Mouse (Mus musculus): ENCODE measurements at regions not wholly inside any gene's neighbourhood (a gene's known extent, or its start where the extent isn't known, plus 50 kb on each side); places are given as distances from the start of the nearest gene placed in this dataset.

- Histone ChIP-seq H3K36me3 (no peaks in the 10 kb centered on the region), H3K4me3 (no peak overlapping the region), H3K27me3 (ENCODE audit: insufficient read depth, poor library complexity, severe bottlenecking) (no peaks in the 10 kb centered on the region), H3K4me1 (replicated peaks) (no peaks in the 10 kb centered on the region), H3K27ac (no peak overlapping the region), H3K9me3 (no peaks in the 10 kb centered on the region)
- WGBS: 89% methylated on average over 4 of the region's 4 CpGs
- DNase-seq (ENCODE audit: low spot score): no peak
These were observed 108.9 kb upstream of the Bmp2 start for GRCm38 (mm10) chr2:133443024-133443423.

DNA sequence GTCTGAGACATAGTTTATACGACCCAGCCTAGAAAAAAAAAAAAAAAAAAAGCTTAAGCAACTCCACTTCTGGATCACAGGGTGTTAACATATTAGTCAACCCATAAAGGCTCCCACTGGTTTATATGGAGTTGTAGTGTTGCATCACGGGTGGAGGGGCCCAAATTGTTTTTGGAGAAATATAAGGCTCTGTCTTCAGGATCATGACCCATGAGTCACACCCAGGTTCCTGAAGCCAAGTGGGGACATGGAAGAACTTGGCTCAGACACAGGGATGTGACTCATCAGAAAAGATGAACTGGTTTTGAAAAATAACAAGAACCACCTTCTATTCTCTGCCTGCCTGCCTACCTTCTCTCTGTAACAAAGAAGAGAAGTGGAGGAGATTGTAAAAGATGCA is 108.5 kb upstream of the Bmp2 start:
- H3K4me3 ChIP-seq: no peak overlapping the region
- H3K27ac ChIP-seq: no peak overlapping the region
- no peak for DNase-seq (ENCODE audit: low spot score)
- no peaks in the 10 kb centered on the region for H3K27me3 ChIP-seq (ENCODE audit: insufficient read depth, poor library complexity, severe bottlenecking)
- WGBS: 89% methylated on average over 2 of the region's 2 CpGs
- H3K4me1 ChIP-seq (replicated peaks): no peaks in the 10 kb centered on the region
- H3K36me3 ChIP-seq: no peaks in the 10 kb centered on the region
- no peaks in the 10 kb centered on the region for H3K9me3 ChIP-seq

- no peak overlapping the region for H3K27ac ChIP-seq
- WGBS: 81% methylated on average over 6 of the region's 6 CpGs
- DNase-seq (ENCODE audit: low spot score): no peak
- H3K27me3 ChIP-seq (ENCODE audit: insufficient read depth, poor library complexity, severe bottlenecking): no peaks in the 10 kb centered on the region
- H3K4me3 ChIP-seq: no peak overlapping the region
- no peaks in the 10 kb centered on the region for H3K9me3 ChIP-seq
- no peaks in the 10 kb centered on the region for H3K4me1 ChIP-seq (replicated peaks)
- no peaks in the 10 kb centered on the region for H3K36me3 ChIP-seq
These were observed 99.0 kb upstream of the Bmp2 start for GRCm38 (mm10) chr2:133452947-133453346.

GRCm38 (mm10) chr2:133455484-133456170 is 96.3 kb upstream of the Bmp2 start:
- no peak for DNase-seq (ENCODE audit: low spot score)
- no peak overlapping the region for H3K4me3 ChIP-seq
- H3K9me3 ChIP-seq: no peaks in the 10 kb centered on the region
- H3K36me3 ChIP-seq: no peaks in the 10 kb centered on the region
- no peaks in the 10 kb centered on the region for H3K4me1 ChIP-seq (replicated peaks)
- H3K27ac ChIP-seq: no peak overlapping the region
- no peaks in the 10 kb centered on the region for H3K27me3 ChIP-seq (ENCODE audit: insufficient read depth, poor library complexity, severe bottlenecking)
- 79% methylated on average over 7 of the region's 7 CpGs for WGBS

GRCm38 (mm10) chr2:133456785-133457184 is 95.2 kb upstream of the Bmp2 start:
- no peak overlapping the region for H3K4me3 ChIP-seq
- no peak for DNase-seq (ENCODE audit: low spot score)
- H3K4me1 ChIP-seq (replicated peaks): no peaks in the 10 kb centered on the region
- no peaks in the 10 kb centered on the region for H3K9me3 ChIP-seq
- no peak overlapping the region for H3K27ac ChIP-seq
- H3K36me3 ChIP-seq: no peaks in the 10 kb centered on the region
- H3K27me3 ChIP-seq (ENCODE audit: insufficient read depth, poor library complexity, severe bottlenecking): no peaks in the 10 kb centered on the region
- 89% methylated on average over 2 of the region's 2 CpGs for WGBS

GRCm38 (mm10) chr2:133458735-133459134 is 93.2 kb upstream of the Bmp2 start:
- Histone ChIP-seq H3K4me1 (replicated peaks) (no peaks in the 10 kb centered on the region), H3K27me3 (ENCODE audit: insufficient read depth, poor library complexity, severe bottlenecking) (no peaks in the 10 kb centered on the region), H3K9me3 (no peaks in the 10 kb centered on the region), H3K36me3 (no peaks in the 10 kb centered on the region), H3K27ac (no peak overlapping the region), H3K4me3 (no peak overlapping the region)
- no peak for DNase-seq (ENCODE audit: low spot score)
- WGBS: 74% methylated on average over 2 of the region's 2 CpGs

DNA sequence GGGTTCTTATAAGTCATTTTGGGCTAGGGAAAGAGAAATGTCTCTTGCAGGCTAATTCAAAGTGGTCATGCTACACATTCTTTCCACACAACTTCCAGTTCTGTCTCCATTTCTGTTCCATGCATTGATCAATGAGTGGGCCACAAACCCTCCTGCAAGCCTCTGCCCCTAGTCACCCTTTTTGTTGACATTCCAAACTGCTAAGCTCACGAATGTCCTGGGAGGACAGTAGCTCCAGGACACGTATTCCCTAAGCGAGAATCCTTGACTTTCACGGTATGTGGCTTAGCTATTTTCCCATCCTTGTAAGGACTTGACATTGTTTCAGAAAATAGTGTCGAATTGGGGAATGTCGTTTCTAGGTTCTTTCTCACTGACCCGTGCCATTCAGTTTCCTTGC is 91.1 kb upstream of the Bmp2 start:
- H3K9me3 ChIP-seq: no peaks in the 10 kb centered on the region
- H3K4me3 ChIP-seq: no peak overlapping the region
- no peaks in the 10 kb centered on the region for H3K27me3 ChIP-seq (ENCODE audit: insufficient read depth, poor library complexity, severe bottlenecking)
- WGBS: 65% methylated on average over 7 of the region's 7 CpGs
- DNase-seq (ENCODE audit: low spot score): no peak
- H3K36me3 ChIP-seq: no peaks in the 10 kb centered on the region
- H3K27ac ChIP-seq: no peak overlapping the region
- no peaks in the 10 kb centered on the region for H3K4me1 ChIP-seq (replicated peaks)

GRCm38 (mm10) chr2:133462378-133462777 is 89.6 kb upstream of the Bmp2 start:
- Histone ChIP-seq H3K4me1 (replicated peaks) (no peaks in the 10 kb centered on the region), H3K36me3 (no peaks in the 10 kb centered on the region), H3K4me3 (no peak overlapping the region), H3K27ac (no peak overlapping the region), H3K9me3 (no peaks in the 10 kb centered on the region), H3K27me3 (ENCODE audit: insufficient read depth, poor library complexity, severe bottlenecking) (no peaks in the 10 kb centered on the region)
- 79% methylated on average over 2 of the region's 2 CpGs for WGBS
- no peak for DNase-seq (ENCODE audit: low spot score)

DNA sequence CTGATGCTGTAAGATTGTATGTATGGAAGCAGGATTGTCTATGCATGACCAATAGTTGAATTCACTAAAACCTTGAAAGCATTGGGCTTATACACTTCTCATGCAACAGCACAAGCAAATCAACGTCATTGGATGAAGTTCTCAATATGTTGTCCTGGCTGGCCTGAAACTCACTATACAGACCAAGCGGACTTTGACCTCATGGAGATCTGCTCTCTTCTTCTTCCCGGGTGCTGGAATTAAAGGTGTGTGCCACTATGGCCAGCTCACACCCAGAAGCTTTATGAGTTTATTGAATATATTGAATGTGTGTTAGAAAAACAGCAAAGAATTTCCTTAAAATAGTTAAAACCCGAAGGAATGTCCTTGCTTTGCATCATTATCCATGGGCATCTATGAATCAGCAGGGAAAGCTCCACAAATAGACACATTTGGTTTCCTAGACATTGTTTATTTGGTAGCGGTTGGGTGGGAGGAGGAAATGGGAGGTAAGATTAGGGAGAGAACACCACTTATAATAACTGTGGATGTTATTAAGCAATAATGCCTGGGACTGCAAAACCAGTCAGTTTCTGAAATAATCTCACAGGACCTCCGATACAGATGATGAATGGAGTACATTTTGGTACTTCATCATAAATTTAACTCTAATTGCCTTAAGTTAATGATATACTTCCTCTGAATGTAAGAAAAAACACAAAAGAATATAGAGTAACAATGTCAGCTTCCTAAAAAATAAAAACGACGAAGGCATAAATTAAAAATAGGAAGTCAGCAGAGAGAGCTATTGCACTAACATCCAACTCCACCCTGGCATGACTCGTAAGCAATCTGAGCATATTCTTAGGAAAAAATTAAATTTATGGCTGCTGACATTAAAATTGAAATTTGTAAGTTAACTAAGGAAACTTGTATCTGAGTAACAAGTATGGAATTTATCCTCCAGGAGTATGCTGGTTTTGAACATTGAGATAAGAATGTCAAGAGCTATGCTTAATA is 84.5 kb upstream of the Bmp2 start:
- no peaks in the 10 kb centered on the region for H3K4me1 ChIP-seq (replicated peaks)
- DNase-seq (ENCODE audit: low spot score): no peak
- H3K9me3 ChIP-seq: no peaks in the 10 kb centered on the region
- no peaks in the 10 kb centered on the region for H3K36me3 ChIP-seq
- no peaks in the 10 kb centered on the region for H3K27me3 ChIP-seq (ENCODE audit: insufficient read depth, poor library complexity, severe bottlenecking)
- H3K27ac ChIP-seq: no peak overlapping the region
- H3K4me3 ChIP-seq: no peak overlapping the region
- WGBS: 91% methylated on average over 9 of the region's 9 CpGs

- H3K27ac ChIP-seq: no peak overlapping the region
- WGBS: 66% methylated on average over 5 of the region's 5 CpGs
- H3K27me3 ChIP-seq (ENCODE audit: insufficient read depth, poor library complexity, severe bottlenecking): no peaks in the 10 kb centered on the region
- no peak for DNase-seq (ENCODE audit: low spot score)
- no peaks in the 10 kb centered on the region for H3K4me1 ChIP-seq (replicated peaks)
- H3K36me3 ChIP-seq: no peaks in the 10 kb centered on the region
- H3K4me3 ChIP-seq: no peak overlapping the region
- no peaks in the 10 kb centered on the region for H3K9me3 ChIP-seq
These were observed 78.8 kb upstream of the Bmp2 start for GRCm38 (mm10) chr2:133472966-133473744.

- 83% methylated on average over 1 of the region's 1 CpGs for WGBS
- H3K9me3 ChIP-seq: no peaks in the 10 kb centered on the region
These were observed 77.8 kb upstream of the Bmp2 start for GRCm38 (mm10) chr2:133474174-133474573.

DNA sequence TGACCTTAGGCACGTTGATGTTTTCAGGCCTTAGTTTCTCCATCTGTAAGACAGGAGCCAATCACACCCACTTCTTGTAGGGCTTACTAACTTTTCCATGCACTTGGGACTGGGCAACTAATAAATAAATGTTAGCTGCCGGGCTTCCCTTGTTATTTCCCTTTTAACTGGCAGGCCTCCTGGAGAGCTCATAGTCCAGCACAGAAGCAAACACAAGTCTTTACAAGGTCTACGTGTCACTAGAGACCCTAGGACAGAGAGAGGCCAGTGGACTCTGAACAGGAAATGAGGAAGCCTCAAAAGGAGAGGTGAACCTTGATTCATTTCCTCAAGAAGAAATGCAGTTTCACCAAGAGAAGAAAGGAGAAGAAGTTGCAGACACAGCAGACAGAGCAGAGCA is 71.1 kb upstream of the Bmp2 start:
- WGBS: 85% methylated on average over 3 of the region's 3 CpGs
- no peaks in the 10 kb centered on the region for H3K27me3 ChIP-seq (ENCODE audit: insufficient read depth, poor library complexity, severe bottlenecking)

More at GRCm38 (mm10) chr2:133474174-133474573, 77.8 kb upstream of the Bmp2 start:
- no peak for DNase-seq (ENCODE audit: low spot score)
- no peak overlapping the region for H3K4me3 ChIP-seq
- no peaks in the 10 kb centered on the region for H3K4me1 ChIP-seq (replicated peaks)
- H3K36me3 ChIP-seq: no peaks in the 10 kb centered on the region
- H3K27me3 ChIP-seq (ENCODE audit: insufficient read depth, poor library complexity, severe bottlenecking): no peaks in the 10 kb centered on the region
- H3K27ac ChIP-seq: no peak overlapping the region

More for the DNA sequence above, 71.1 kb upstream of the Bmp2 start:
- Histone ChIP-seq H3K4me1 (replicated peaks) (no peaks in the 10 kb centered on the region), H3K27ac (no peak overlapping the region), H3K36me3 (no peaks in the 10 kb centered on the region), H3K4me3 (no peak overlapping the region), H3K9me3 (no peaks in the 10 kb centered on the region)
- no peak for DNase-seq (ENCODE audit: low spot score)
